Mouse (Mus musculus) heart, embryonic 11.5 days (tissue): Measurements from ENCODE around the gene Snd1. TPM values are rescaled to one million over a fixed set of nuclear protein-coding genes. Genes with fewer than 3 reads are reported as not detected.
"Not testable (repeated sequence)": the region's sequence is repeated elsewhere in the genome, so short reads cannot be mapped to it uniquely, and the experiment has no call there.

Source experiments
- ATAC-seq: fragments of 200-750 bp; cut with Nextera tagmentation; replicated peaks from 2 replicates; pipeline ENCODE4 v1.8.0; 2017; ENCODE audit warnings: moderate library complexity; ENCODE audit not compliant: insufficient number of reproducible peaks, low FRiP score, low TSS enrichment
- H3K27ac ChIP-seq: fragments of 300-500 bp; sonication (generic); 2 replicates; pipeline ENCODE4 v1.5.1; 2014; ENCODE audit warnings: mild to moderate bottlenecking, low read depth, low read length
- H3K27me3 ChIP-seq: fragments of 300-500 bp; sonication (generic); 2 replicates; pipeline ENCODE4 v1.6.1; 2014; ENCODE audit warnings: mild to moderate bottlenecking, low read length, mixed read lengths; ENCODE audit not compliant: control insufficient read depth, insufficient read depth
- H3K36me3 ChIP-seq: fragments of 300-500 bp; sonication (generic); 2 replicates; pipeline ENCODE4 v1.6.1; 2014; ENCODE audit warnings: mild to moderate bottlenecking, low read length, moderate library complexity, mixed read lengths; ENCODE audit not compliant: control insufficient read depth, insufficient read depth
- H3K4me1 ChIP-seq: fragments of 300-500 bp; sonication (generic); 2 replicates; pipeline ENCODE4 v1.6.1; 2014; ENCODE audit warnings: low read length; ENCODE audit not compliant: control insufficient read depth, insufficient read depth
- H3K4me2 ChIP-seq: fragments of 300-500 bp; sonication (generic); 2 replicates; pipeline ENCODE4 v1.6.1; 2014; ENCODE audit warnings: mild to moderate bottlenecking, moderate library complexity
- H3K4me3 ChIP-seq: fragments of 300-500 bp; sonication (generic); 2 replicates; pipeline ENCODE4 v1.5.1; 2014; ENCODE audit warnings: low read depth, low read length
- H3K9ac ChIP-seq: fragments of 300-500 bp; sonication (generic); 2 replicates; pipeline ENCODE4 v1.6.1; 2014; ENCODE audit warnings: mild to moderate bottlenecking, low read depth, low read length, moderate library complexity
- H3K9me3 ChIP-seq: fragments of 300-500 bp; sonication (generic); replicated peaks from 2 replicates; pipeline ENCODE4 v1.6.1; 2016; ENCODE audit warnings: low read length; ENCODE audit not compliant: control insufficient read depth
- whole genome bisulfite sequencing: fragments of 180-500 bp; shearing (Covaris S2); extraction: QIAGEN DNeasy Blood & Tissue Kit; methylation state at CpG from one replicate; pipeline ENCODE4 v1.1.7; 2014; ENCODE audit not compliant: insufficient replicate concordance; 5-methylcytosine and 5-hydroxymethylcytosine counted together
- polyA plus RNA-seq: library from polyadenylated mRNA; unstranded; fragments of >200 nt; fragmentation: Nextera tagmentation; extraction: Ambion mirVana; gene quantifications from 2 replicates; pipeline ENCODE4 v1.2.1, GENCODE M21; 2014

Snd1 gene
- polyA plus RNA-seq, 1 experiment from 2014 or later, result 87.9 TPM

DNA sequence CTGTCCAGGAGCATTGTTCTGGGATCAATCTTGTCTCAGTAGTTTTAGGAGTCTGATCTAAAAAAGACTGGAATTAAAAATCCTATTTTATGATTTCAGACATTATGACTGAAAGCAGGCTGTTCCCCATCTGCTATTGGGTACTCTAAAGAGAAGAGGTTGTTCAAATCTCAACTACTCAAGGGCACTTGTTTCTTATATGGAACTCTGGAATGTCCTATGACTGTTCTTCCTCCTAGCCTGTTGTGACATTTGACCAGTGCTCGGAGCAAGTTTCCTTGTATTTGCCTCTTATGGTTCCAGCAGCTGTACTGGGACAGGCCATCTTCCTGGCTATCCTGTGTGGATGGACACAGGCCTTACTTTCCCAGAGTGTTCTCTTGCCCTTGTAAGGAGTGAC is 42.1 kb downstream of the Snd1 start:
- Histone ChIP-seq H3K9ac (no peak overlapping the region), H3K4me2 (no peak overlapping the region), H3K4me1 (no peaks in the 10 kb centered on the region), H3K27ac (no peak overlapping the region), H3K27me3 (no peaks in the 10 kb centered on the region), H3K9me3 (no peaks in the 10 kb centered on the region), H3K4me3 (no peak overlapping the region), H3K36me3 (peaks cover 5% of the 10 kb centered on the region)
- ATAC-seq, result no peak
- WGBS, result 85% methylated on average over 1 of the region's 1 CpGs

DNA sequence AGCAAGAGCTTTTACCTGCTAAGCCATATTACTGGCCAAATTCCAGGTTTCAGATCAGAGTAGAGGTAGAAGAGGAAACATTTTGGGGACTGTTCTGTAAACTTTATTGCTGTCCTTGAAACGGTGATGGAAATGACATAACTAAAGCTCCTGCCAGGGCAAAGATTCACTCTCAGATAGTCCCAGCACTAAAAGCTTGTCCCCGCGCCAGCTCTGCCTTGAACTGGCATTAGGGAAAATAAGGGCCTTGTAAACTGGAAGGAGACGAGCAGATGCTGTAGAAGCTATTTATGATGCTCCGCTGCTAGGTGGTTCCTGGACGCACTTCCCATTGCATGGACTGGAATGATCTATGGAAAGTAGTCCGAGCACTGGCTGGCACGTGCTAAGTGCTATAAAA is 44.5 kb downstream of the Snd1 start:
- peaks cover 2% of the 10 kb centered on the region; the same call in 1 of the 2 replicates for H3K36me3 ChIP-seq
- no peaks in the 10 kb centered on the region for H3K9me3 ChIP-seq
- no peak overlapping the region for H3K4me2 ChIP-seq
- H3K4me3 ChIP-seq, result no peak overlapping the region
- H3K9ac ChIP-seq, result no peak overlapping the region
- H3K27ac ChIP-seq, result no peak overlapping the region
- no peaks in the 10 kb centered on the region for H3K27me3 ChIP-seq
- WGBS, result 97% methylated on average over 8 of the region's 8 CpGs
- no peaks in the 10 kb centered on the region for H3K4me1 ChIP-seq
- no peak for ATAC-seq

DNA sequence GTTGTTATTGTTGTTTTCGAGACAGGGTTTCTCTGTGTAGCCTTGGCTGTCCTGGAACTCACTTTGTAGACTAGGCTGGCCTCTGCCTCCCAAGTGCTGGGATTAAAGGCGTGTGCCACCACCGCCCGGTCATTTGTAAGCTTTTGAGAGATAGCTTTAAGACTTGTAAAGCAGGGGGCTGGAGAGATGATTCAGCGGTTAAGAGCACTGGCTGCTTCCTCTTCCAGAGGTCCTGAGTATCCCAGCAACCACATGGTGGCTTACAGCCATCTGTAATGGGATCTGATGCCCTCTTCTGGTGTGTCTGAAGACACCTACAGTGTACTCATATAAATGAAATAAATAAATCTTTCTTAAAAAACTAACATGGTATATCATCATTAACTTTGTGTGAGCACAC is 45.8 kb downstream of the Snd1 start:
- not testable (repeated sequence) for H3K4me2 ChIP-seq, H3K36me3 ChIP-seq, H3K9me3 ChIP-seq, H3K27me3 ChIP-seq, H3K4me3 ChIP-seq, H3K27ac ChIP-seq, H3K9ac ChIP-seq, ATAC-seq, H3K4me1 ChIP-seq
- 78% methylated on average over 5 of the region's 5 CpGs for WGBS

DNA sequence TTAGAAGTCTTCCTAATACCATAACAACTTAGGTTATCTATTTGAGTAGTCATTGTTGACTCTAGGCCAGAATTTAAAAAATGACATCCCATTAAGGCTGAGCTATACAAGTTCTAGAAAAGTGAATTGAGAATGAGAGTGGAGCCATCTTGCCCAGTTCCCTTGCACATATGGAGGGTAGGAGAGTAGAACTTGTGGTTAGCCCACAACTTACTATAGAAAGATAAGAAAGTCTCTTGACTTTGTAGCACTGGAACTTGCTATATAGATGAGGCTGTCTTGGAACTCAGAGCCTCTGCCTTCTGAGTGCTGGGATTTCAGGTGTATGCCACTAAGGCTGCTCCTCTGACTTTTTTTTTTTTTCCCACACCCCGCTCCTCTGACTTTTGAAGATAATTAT is 46.5 kb downstream of the Snd1 start:
- Histone ChIP-seq H3K36me3 (peaks cover 8% of the 10 kb centered on the region), H3K27ac (no peak overlapping the region), H3K4me2 (no peak overlapping the region), H3K4me1 (no peaks in the 10 kb centered on the region), H3K27me3 (no peaks in the 10 kb centered on the region), H3K9me3 (no peaks in the 10 kb centered on the region), H3K9ac (no peak overlapping the region), H3K4me3 (no peak overlapping the region)
- ATAC-seq, result no peak
- WGBS, result 93% methylated on average over 1 of the region's 1 CpGs

DNA sequence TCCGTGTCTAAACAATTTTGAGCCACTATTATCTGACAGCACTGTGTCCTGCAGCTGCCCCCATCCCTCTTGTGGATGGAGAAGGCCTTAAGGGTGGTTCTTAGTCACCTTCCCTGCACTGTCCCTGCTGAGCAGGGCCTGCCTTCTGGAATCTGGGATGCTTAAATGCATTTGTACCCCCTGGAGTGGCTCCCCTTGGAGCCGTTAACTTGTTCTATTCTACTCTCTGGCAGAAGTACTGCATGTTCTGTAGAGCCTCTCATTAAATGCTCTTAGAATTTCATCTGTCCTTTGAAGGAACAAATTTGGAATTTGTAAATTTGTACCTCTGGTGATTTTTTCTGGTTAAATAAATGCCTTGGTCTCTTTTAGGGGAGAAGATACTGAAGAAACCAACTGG is 50.6 kb downstream of the Snd1 start:
- 68% methylated on average over 2 of the region's 2 CpGs for WGBS
- Histone ChIP-seq H3K27me3 (no peaks in the 10 kb centered on the region), H3K27ac (no peak overlapping the region), H3K4me1 (no peaks in the 10 kb centered on the region), H3K4me2 (no peak overlapping the region), H3K36me3 (peaks cover 26% of the 10 kb centered on the region), H3K9me3 (no peaks in the 10 kb centered on the region), H3K4me3 (no peak overlapping the region), H3K9ac (no peak overlapping the region)
- ATAC-seq, result no peak

DNA sequence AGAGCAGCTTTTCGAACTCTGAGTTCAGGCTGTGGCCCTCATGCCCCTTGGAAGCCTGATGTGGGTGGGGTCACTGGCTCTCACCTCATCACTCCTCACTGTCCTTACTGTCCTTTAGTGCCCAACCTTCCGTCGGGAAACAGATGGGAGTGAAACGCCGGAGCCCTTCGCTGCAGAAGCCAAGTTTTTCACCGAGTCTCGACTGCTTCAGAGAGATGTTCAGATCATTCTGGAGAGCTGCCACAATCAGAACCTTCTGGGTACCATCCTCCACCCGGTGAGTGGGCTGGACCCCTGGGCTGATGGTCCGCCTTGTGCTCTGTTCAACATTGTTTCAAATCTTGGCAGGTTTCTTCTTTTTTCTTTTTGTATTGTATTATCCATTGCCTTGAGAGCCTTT is 52.5 kb downstream of the Snd1 start:
- ATAC-seq, result no peak
- 86% methylated on average over 10 of the region's 10 CpGs for WGBS
- Histone ChIP-seq H3K4me2 (no peak overlapping the region), H3K9me3 (no peaks in the 10 kb centered on the region), H3K4me3 (no peak overlapping the region), H3K36me3 (peaks cover 26% of the 10 kb centered on the region), H3K4me1 (no peaks in the 10 kb centered on the region), H3K27me3 (no peaks in the 10 kb centered on the region), H3K27ac (no peak overlapping the region), H3K9ac (no peak overlapping the region)

DNA sequence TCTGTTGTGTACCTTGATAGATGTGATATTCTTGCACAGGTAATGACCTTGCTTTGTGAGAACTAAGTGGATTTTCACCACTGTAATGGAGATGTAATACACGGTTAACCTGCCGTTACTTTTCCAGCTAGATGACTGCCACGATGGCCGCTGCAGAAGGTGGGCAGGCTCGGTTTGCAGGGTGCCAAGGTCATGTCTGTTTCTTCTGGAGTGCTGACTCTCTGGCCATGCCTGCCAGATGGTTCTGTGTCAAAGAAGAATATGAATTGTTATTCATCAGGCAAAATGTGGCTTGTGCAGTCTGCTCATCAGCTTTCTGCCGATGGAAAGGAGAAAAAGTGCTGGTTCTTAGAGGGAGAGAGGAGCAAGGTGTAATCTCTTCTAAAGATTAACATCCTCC is 53.3 kb downstream of the Snd1 start:
- Histone ChIP-seq H3K27me3 (no peaks in the 10 kb centered on the region), H3K4me2 (no peak overlapping the region), H3K36me3 (peaks cover 26% of the 10 kb centered on the region), H3K4me3 (no peak overlapping the region), H3K27ac (no peak overlapping the region), H3K9ac (no peak overlapping the region), H3K4me1 (no peaks in the 10 kb centered on the region), H3K9me3 (no peaks in the 10 kb centered on the region)
- no peak for ATAC-seq
- 92% methylated on average over 6 of the region's 6 CpGs for WGBS

DNA sequence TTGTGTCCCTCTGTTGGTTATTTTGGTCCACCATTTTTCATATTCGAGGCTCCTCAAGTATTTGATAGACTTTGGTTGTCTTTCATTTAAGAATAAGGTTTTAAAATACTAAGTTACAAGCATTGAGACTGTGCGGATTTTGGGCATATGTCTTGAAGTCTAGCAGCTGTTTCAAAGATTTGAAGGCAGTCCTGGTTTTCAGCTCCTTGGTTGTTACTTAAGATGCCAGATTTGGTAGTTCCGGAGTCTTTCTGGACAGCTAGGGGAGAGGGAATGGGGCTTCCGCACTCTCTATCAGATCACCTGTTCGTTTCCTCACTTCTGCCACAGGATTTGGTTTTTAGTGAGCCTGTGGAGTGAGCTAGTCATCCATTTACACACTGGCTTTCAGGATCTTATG is 61.5 kb downstream of the Snd1 start:
- H3K9me3 ChIP-seq, result no peaks in the 10 kb centered on the region
- no peak for ATAC-seq
- 90% methylated on average over 5 of the region's 5 CpGs for WGBS
- H3K9ac ChIP-seq, result no peak overlapping the region
- H3K4me2 ChIP-seq, result no peak overlapping the region
- no peaks in the 10 kb centered on the region; the same call in 1 of the 2 replicates for H3K36me3 ChIP-seq
- no peak overlapping the region for H3K27ac ChIP-seq
- H3K4me1 ChIP-seq, result no peaks in the 10 kb centered on the region
- no peak overlapping the region for H3K4me3 ChIP-seq
- H3K27me3 ChIP-seq, result no peaks in the 10 kb centered on the region

DNA sequence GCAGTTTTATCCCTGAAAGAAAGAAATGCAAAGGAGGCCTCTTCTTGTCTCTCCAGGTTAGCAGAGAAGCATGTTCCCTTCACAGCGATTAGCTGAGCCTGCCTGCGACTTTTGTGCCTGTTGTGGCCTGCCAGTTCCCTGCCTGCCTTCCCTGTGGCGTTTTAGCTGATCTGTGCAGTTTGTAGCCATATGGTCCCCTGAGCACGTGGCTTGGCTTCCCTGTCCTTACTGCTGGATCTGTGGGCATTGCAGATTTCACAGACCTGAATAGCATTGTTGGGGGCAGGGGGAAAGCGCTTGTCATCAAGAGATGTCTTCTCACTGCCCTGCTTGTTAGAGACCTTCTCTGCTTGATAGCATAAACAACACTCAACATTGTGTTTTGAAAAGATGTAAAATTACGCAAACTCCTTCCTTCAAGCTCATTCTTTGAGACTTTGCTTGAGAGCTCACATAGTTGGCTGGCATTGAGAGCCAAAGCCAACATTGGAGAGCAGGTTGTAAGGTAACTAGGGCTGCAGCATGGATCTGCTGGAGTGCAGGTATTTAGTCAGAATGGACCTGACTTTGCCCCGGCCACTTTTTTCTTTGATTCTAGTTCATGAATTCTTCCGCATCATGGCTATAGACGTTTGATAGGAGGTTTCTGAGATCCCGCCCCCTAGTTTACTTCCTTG is 63.0 kb downstream of the Snd1 start:
- Histone ChIP-seq H3K27ac (no peak overlapping the region), H3K36me3 (no peaks in the 10 kb centered on the region; the same call in 1 of the 2 replicates), H3K4me1 (peaks cover 2% of the 10 kb centered on the region; the same call in 1 of the 2 replicates), H3K9me3 (no peaks in the 10 kb centered on the region), H3K4me2 (no peak overlapping the region), H3K4me3 (no peak overlapping the region), H3K27me3 (no peaks in the 10 kb centered on the region), H3K9ac (no peak overlapping the region)
- ATAC-seq, result no peak
- 76% methylated on average over 10 of the region's 10 CpGs for WGBS
